Mouse (Mus musculus) hindbrain, embryonic 15.5 days (tissue): Measurements from ENCODE around the gene Gm6592. TPM values are rescaled to one million over a fixed set of nuclear protein-coding genes. Genes with fewer than 3 reads are reported as not detected.

Experiments
- polyA plus RNA-seq: library from polyadenylated mRNA; unstranded; fragments of >200 nt; fragmentation: Nextera tagmentation; extraction: Ambion mirVana; gene quantifications from 2 replicates; pipeline ENCODE4 v1.2.1, GENCODE M21; 2015

Gm6592 gene
- polyA plus RNA-seq, 1 experiment from 2014 or later: not detected

Other genes starting within 250 kb of the Gm6592 start
- not detected in 2 replicates for gene Ssxb8, start 153.2 kb upstream of the Gm6592 start, polyA plus RNA-seq
- not detected in 2 replicates for gene Ssx9, start 95.6 kb upstream of the Gm6592 start, polyA plus RNA-seq
- gene Ssxb5, start 40.3 kb upstream of the Gm6592 start, polyA plus RNA-seq: not detected in 2 replicates
- gene Gm5751, start 30.3 kb downstream of the Gm6592 start, polyA plus RNA-seq: not detected in 2 replicates
- gene B630019K06Rik, start 48.4 kb downstream of the Gm6592 start, polyA plus RNA-seq: 26.2 and 28.8 TPM in 2 replicates
- gene Fthl17b, start 119.0 kb downstream of the Gm6592 start, polyA plus RNA-seq: not detected in 2 replicates
- not detected in 2 replicates for gene Fthl17c, start 132.6 kb downstream of the Gm6592 start, polyA plus RNA-seq
- not detected in 2 replicates for gene Fthl17d, start 142.8 kb downstream of the Gm6592 start, polyA plus RNA-seq
- not detected in 2 replicates for gene Fthl17e, start 189.5 kb downstream of the Gm6592 start, polyA plus RNA-seq
- not detected in 2 replicates for gene Fthl17f, start 219.0 kb downstream of the Gm6592 start, polyA plus RNA-seq